7 mouse cellular contexts compared by ENCODE assay signal in the genomic region with DNA sequence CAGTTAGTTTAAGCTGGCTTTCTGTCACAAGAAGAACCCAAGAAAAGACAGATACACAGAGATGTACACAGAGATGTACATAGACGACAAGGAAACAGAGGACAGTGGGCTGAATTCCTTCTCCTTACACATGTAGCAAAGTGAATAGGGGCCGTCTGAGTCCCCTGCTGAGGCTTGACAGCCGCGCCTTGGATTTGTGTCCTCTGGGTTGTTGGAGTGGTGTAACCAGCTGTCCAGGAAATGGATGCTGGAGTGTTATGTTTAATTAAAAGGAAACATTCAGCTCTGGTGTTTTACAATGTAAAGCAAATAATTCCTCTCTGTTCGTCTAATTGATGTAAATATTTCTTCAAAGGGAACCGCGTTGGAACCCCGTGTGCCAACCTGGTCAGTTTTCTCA. TPM values are rescaled to one million over a fixed set of nuclear protein-coding genes. Genes with fewer than 3 reads are reported as not detected.
DNase-seq lines count a peak whose midpoint lies in the region; ATAC-seq and TF ChIP-seq lines count a peak whose summit lies in the region.

No protein-coding gene starts in this region.

- peak; percentile 60 for DNase-seq in lung, embryonic 14.5 days
- no peak for DNase-seq in lung, postnatal 25 days (ENCODE audit: low spot score)
- DNase-seq in thymus, postnatal 4 days: no peak
- no peak for DNase-seq in gastrocnemius, postnatal 36 days

- ATAC-seq in lung, embryonic 14.5 days (ENCODE audit: insufficient read depth): no peak
- ATAC-seq in embryonic facial prominence, embryonic 15.5 days (ENCODE audit: insufficient number of reproducible peaks, low FRiP score, low TSS enrichment, low read depth): no peak
- no peak for ATAC-seq in intestine, postnatal 0 days
- no peak for ATAC-seq in neural tube, embryonic 15.5 days (ENCODE audit: low FRiP score)

- intact Hi-C loops in gastrocnemius, postnatal 36 days (cut with DNase I): loop anchor here (10.0 kb wide), 1 partner anchor 353 kb away; no protein-coding TSS in a partner anchor

- H3K4me2 ChIP-seq in lung, embryonic 14.5 days: peak overlapping the region; percentile 98
- peak overlapping the region; percentile 96 for H3K4me2 ChIP-seq in embryonic facial prominence, embryonic 15.5 days (replicated peaks)
- H3K4me2 ChIP-seq in intestine, postnatal 0 days (replicated peaks; ENCODE audit: low read depth): peak overlapping the region; percentile 99
- peak overlapping the region; percentile 97 for H3K4me2 ChIP-seq in neural tube, embryonic 15.5 days

- peak overlapping the region; percentile 57 for H3K9ac ChIP-seq in lung, embryonic 14.5 days
- peak overlapping the region; percentile 55 for H3K9ac ChIP-seq in embryonic facial prominence, embryonic 15.5 days
- no peak overlapping the region for H3K9ac ChIP-seq in intestine, postnatal 0 days (ENCODE audit: low read depth, low read length)
- peak overlapping the region; percentile 62 for H3K9ac ChIP-seq in neural tube, embryonic 15.5 days (replicated peaks)

- TF ChIP-seq CTCF in lung, embryonic 14.5 days (IDR thresholded peaks at IDR 0.05; ENCODE audit: low read depth): no peak
- no peak for TF ChIP-seq CTCF in intestine, postnatal 0 days (IDR thresholded peaks at IDR 0.05; ENCODE audit: low read depth)

- 3% methylated on average over 8 of the region's 8 CpGs for WGBS in lung, embryonic 14.5 days
- 4% methylated on average over 8 of the region's 8 CpGs for WGBS in embryonic facial prominence, embryonic 15.5 days
- 11% methylated on average over 8 of the region's 8 CpGs for WGBS in intestine, postnatal 0 days
- WGBS in neural tube, embryonic 15.5 days: 3% methylated on average over 8 of the region's 8 CpGs

- H3K4me1 ChIP-seq in lung, embryonic 14.5 days (ENCODE audit: insufficient read depth): peaks cover 37% of the 10 kb centered on the region
- peaks cover 83% of the 10 kb centered on the region for H3K4me1 ChIP-seq in embryonic facial prominence, embryonic 15.5 days
- H3K4me1 ChIP-seq in intestine, postnatal 0 days (replicated peaks; ENCODE audit: control insufficient read depth, insufficient read depth, low read length): peaks cover 32% of the 10 kb centered on the region
- peaks cover 73% of the 10 kb centered on the region for H3K4me1 ChIP-seq in neural tube, embryonic 15.5 days

- H3K27me3 ChIP-seq in lung, embryonic 14.5 days (ENCODE audit: insufficient read depth, low read length): no peaks in the 10 kb centered on the region
- H3K27me3 ChIP-seq in embryonic facial prominence, embryonic 15.5 days: no peaks in the 10 kb centered on the region
- no peaks in the 10 kb centered on the region for H3K27me3 ChIP-seq in intestine, postnatal 0 days (replicated peaks; ENCODE audit: control insufficient read depth, insufficient read depth, low read length)
- H3K27me3 ChIP-seq in neural tube, embryonic 15.5 days (replicated peaks): 0 out of 2 replicates have a peak, but pooled peaks cover 4% of the 10 kb centered on the region

- H3K27ac ChIP-seq in lung, embryonic 14.5 days (ENCODE audit: low read depth): peak overlapping the region; percentile 81; the same call in 1 of the 2 replicates
- H3K27ac ChIP-seq in embryonic facial prominence, embryonic 15.5 days (replicated peaks): peak overlapping the region; percentile 89; the same call in 1 of the 2 replicates
- peak overlapping the region; percentile 70; the same call in 1 of the 2 replicates for H3K27ac ChIP-seq in intestine, postnatal 0 days (ENCODE audit: low read depth, low read length)
- H3K27ac ChIP-seq in neural tube, embryonic 15.5 days (replicated peaks): peak overlapping the region; percentile 83; the same call in 1 of the 2 replicates

- H3K4me3 ChIP-seq in lung, embryonic 14.5 days (ENCODE audit: low read depth, low read length): peak overlapping the region; percentile 76
- H3K4me3 ChIP-seq in embryonic facial prominence, embryonic 15.5 days (replicated peaks): peak overlapping the region; percentile 76
- peak overlapping the region; percentile 73 for H3K4me3 ChIP-seq in intestine, postnatal 0 days (ENCODE audit: low read depth, low read length)
- H3K4me3 ChIP-seq in neural tube, embryonic 15.5 days (replicated peaks): peak overlapping the region; percentile 73

- H3K9me3 ChIP-seq in lung, embryonic 14.5 days (ENCODE audit: low read depth, low read length): no peaks in the 10 kb centered on the region
- H3K9me3 ChIP-seq in embryonic facial prominence, embryonic 15.5 days (replicated peaks): no peaks in the 10 kb centered on the region
- no peaks in the 10 kb centered on the region for H3K9me3 ChIP-seq in intestine, postnatal 0 days (ENCODE audit: control insufficient read depth)
- H3K9me3 ChIP-seq in neural tube, embryonic 15.5 days (replicated peaks): no peaks in the 10 kb centered on the region

- no peaks in the 10 kb centered on the region for H3K36me3 ChIP-seq in lung, embryonic 14.5 days (ENCODE audit: insufficient read depth)
- no peaks in the 10 kb centered on the region for H3K36me3 ChIP-seq in embryonic facial prominence, embryonic 15.5 days
- no peaks in the 10 kb centered on the region for H3K36me3 ChIP-seq in intestine, postnatal 0 days (ENCODE audit: control insufficient read depth, insufficient read depth)
- H3K36me3 ChIP-seq in neural tube, embryonic 15.5 days: no peaks in the 10 kb centered on the region

RNA-seq across cellular contexts. Expression of a gene that starts 0.8 kb away (rescaled TPM):
- polyA plus RNA-seq in lung, embryonic 14.5 days (2014; fragmentation: Nextera tagmentation; extraction: Ambion mirVana): 20.4 and 20.5 TPM in 2 replicates
- polyA plus RNA-seq in embryonic facial prominence, embryonic 15.5 days (2015; fragmentation: Nextera tagmentation; extraction: Ambion mirVana): 36.8 and 42.0 TPM in 2 replicates
- polyA plus RNA-seq in intestine, postnatal 0 days (2015; fragmentation: Nextera tagmentation; extraction: Ambion mirVana): 4.2 and 4.3 TPM in 2 replicates
- 16.6 and 20.5 TPM in 2 replicates for polyA plus RNA-seq in neural tube, embryonic 15.5 days (2015; fragmentation: Nextera tagmentation; extraction: Ambion mirVana)
- total RNA-seq in gastrocnemius, postnatal 36 days (2021): 1 to 10 TPM; 1.8 to 2.6 TPM

RNA-seq across cellular contexts. Expression of a gene that starts 28.6 kb away (rescaled TPM):
- 94.3 and 104 TPM in 2 replicates for polyA plus RNA-seq in lung, embryonic 14.5 days (2014; fragmentation: Nextera tagmentation; extraction: Ambion mirVana)
- 93.8 and 95.1 TPM in 2 replicates for polyA plus RNA-seq in embryonic facial prominence, embryonic 15.5 days (2015; fragmentation: Nextera tagmentation; extraction: Ambion mirVana)
- 121 and 123 TPM in 2 replicates for polyA plus RNA-seq in intestine, postnatal 0 days (2015; fragmentation: Nextera tagmentation; extraction: Ambion mirVana)
- 99.0 and 105 TPM in 2 replicates for polyA plus RNA-seq in neural tube, embryonic 15.5 days (2015; fragmentation: Nextera tagmentation; extraction: Ambion mirVana)
- 10 to 100 TPM; 23.6 to 28.6 TPM for total RNA-seq in gastrocnemius, postnatal 36 days (2021)
